Mouse (Mus musculus) C2C12 (cell line): Measurements from ENCODE around the gene Plxna2. TPM values are rescaled to one million over a fixed set of nuclear protein-coding genes. Genes with fewer than 3 reads are reported as not detected.

Experiments
- H3K27me3 ChIP-seq: one replicate; pipeline ENCODE4 v1.6.1; 2011; ENCODE audit not compliant: control insufficient read depth, insufficient read depth, insufficient read length
- H3K36me3 ChIP-seq: one replicate; pipeline ENCODE4 v1.6.1; 2011; ENCODE audit not compliant: control insufficient read depth, insufficient read depth
- H3K4me3 ChIP-seq: one replicate; pipeline ENCODE4 v1.5.1; 2011; ENCODE audit warnings: mild to moderate bottlenecking, control low read depth; ENCODE audit not compliant: poor library complexity, insufficient read depth, severe bottlenecking
- H3K79me2 ChIP-seq: one replicate; pipeline ENCODE4 v1.6.1; 2011; ENCODE audit not compliant: control insufficient read depth, insufficient read depth
- H3K79me3 ChIP-seq: one replicate; pipeline ENCODE4 v1.6.1; 2011; ENCODE audit warnings: low read depth, control low read depth
- H3ac ChIP-seq: one replicate; pipeline ENCODE3; 2011; ENCODE audit warnings: low read depth; ENCODE audit not compliant: control insufficient read depth, insufficient read length
- CEBPB ChIP-seq: IDR thresholded peaks from one replicate; pipeline ENCODE4 v1.6.1; 2011; ENCODE audit warnings: low read depth, mild to moderate bottlenecking, control low read depth, moderate library complexity
- CTCF ChIP-seq: IDR thresholded peaks from one replicate; pipeline ENCODE4 v1.5.1; 2011; ENCODE audit not compliant: control insufficient read depth, insufficient read depth, insufficient read length
- FOSL1 ChIP-seq: IDR thresholded peaks from one replicate; pipeline ENCODE4 v1.8.0; 2011; ENCODE audit warnings: mild to moderate bottlenecking, low read length; ENCODE audit not compliant: poor library complexity, insufficient read depth, severe bottlenecking
- MAX ChIP-seq: IDR thresholded peaks from one replicate; pipeline ENCODE4 v1.6.1; 2011; ENCODE audit warnings: mild to moderate bottlenecking, control low read depth
- MYOD1 ChIP-seq: IDR thresholded peaks from one replicate; pipeline ENCODE4 v1.6.1; 2011; ENCODE audit warnings: low read depth; ENCODE audit not compliant: control insufficient read depth, insufficient read length
- MYOG ChIP-seq: IDR thresholded peaks from one replicate; pipeline ENCODE4 v1.6.1; 2011; ENCODE audit not compliant: control insufficient read depth, insufficient read length; ENCODE audit errors: extremely low read depth
- USF1 ChIP-seq: IDR thresholded peaks from one replicate; pipeline ENCODE4 v1.6.1; 2011; ENCODE audit warnings: low read depth, mild to moderate bottlenecking, control low read depth, moderate library complexity
- polyA plus RNA-seq: library from polyadenylated mRNA; unstranded; fragments of >200 nt; fragmentation: generic; extraction: Trizol; gene quantifications from one replicate; pipeline ENCODE4 v1.2.1, GENCODE M21; 2012; ENCODE audit warnings: missing spikeins

The Plxna2 gene
- polyA plus RNA-seq, 1 experiment, result 4.2 TPM

DNA sequence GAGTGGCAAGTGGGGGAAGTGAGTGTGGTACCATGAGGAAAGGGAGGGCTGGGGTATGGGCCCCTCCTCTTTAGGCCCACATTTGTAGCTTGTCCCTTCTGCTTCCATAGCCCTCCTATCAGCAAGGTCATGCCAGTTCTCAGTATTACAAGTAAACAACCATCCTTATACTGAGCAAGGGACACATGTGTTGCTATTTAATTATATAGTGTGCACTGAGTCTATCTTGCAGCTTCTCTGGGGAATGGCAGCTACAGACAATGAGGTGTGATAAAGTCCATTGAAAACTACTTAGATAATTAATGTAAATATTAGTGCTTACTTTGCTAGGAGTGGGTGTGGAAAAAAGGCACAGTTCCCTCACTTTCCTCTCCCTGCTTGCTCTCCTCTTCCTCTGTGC is 75.0 kb downstream of the Plxna2 start:
- Histone ChIP-seq H3K79me2 (no peaks in the 10 kb centered on the region), H3ac (no peak overlapping the region), H3K4me3 (no peak overlapping the region), H3K79me3 (no peaks in the 10 kb centered on the region), H3K27me3 (no peaks in the 10 kb centered on the region), H3K36me3 (no peaks in the 10 kb centered on the region)
- TF ChIP-seq FOSL1, result no peak
- no peak for TF ChIP-seq USF1
- TF ChIP-seq MYOG, result no peak
- no peak for TF ChIP-seq CTCF
- no peak for TF ChIP-seq MYOD1
- no peak for TF ChIP-seq MAX
- TF ChIP-seq CEBPB, result no peak

GRCm38 (mm10) chr1:194693488-194693887 is 75.5 kb downstream of the Plxna2 start:
- TF ChIP-seq MYOG, result no peak
- TF ChIP-seq FOSL1, result no peak
- TF ChIP-seq MAX, result no peak
- no peak for TF ChIP-seq CTCF
- no peak for TF ChIP-seq CEBPB
- TF ChIP-seq USF1, result no peak
- TF ChIP-seq MYOD1, result no peak
- no peak overlapping the region for H3ac ChIP-seq
- H3K4me3 ChIP-seq, result no peak overlapping the region
- no peaks in the 10 kb centered on the region for H3K79me2 ChIP-seq
- no peaks in the 10 kb centered on the region for H3K79me3 ChIP-seq
- no peaks in the 10 kb centered on the region for H3K36me3 ChIP-seq
- H3K27me3 ChIP-seq, result no peaks in the 10 kb centered on the region

DNA sequence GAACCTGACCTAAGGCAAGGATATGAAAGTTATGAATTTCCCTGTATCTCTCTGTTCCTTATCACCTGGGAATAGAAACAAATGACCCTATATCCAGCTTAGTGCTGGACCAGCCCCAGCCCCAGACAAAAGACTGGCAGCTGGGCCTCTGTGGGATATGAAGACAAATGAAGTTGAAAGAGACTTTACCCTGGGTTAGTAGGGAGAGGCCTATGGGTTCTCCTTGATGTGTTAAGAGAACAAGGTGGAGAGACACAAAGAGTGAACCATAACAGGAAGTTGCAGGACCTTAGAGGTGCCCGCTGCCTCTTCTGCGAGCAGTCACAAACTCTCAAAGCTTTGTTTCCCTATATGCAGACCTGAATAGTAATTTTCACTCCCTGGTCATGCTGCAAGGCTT is 76.8 kb downstream of the Plxna2 start:
- Histone ChIP-seq H3K36me3 (no peaks in the 10 kb centered on the region), H3K79me2 (no peaks in the 10 kb centered on the region), H3K4me3 (no peak overlapping the region), H3K27me3 (no peaks in the 10 kb centered on the region), H3K79me3 (no peaks in the 10 kb centered on the region), H3ac (no peak overlapping the region)
- TF ChIP-seq FOSL1, result no peak
- TF ChIP-seq USF1, result no peak

- H3K79me2 ChIP-seq, result no peaks in the 10 kb centered on the region
- no peaks in the 10 kb centered on the region for H3K36me3 ChIP-seq
- no peaks in the 10 kb centered on the region for H3K79me3 ChIP-seq
- H3K4me3 ChIP-seq, result no peak overlapping the region
- no peaks in the 10 kb centered on the region for H3K27me3 ChIP-seq
- TF ChIP-seq MYOG (no peak), MYOD1 (no peak), CEBPB (no peak), MAX (no peak), CTCF (no peak), FOSL1 (no peak), USF1 (no peak)
- no peak overlapping the region for H3ac ChIP-seq
Observed at GRCm38 (mm10) chr1:194697439-194697838, 79.4 kb downstream of the Plxna2 start.

DNA sequence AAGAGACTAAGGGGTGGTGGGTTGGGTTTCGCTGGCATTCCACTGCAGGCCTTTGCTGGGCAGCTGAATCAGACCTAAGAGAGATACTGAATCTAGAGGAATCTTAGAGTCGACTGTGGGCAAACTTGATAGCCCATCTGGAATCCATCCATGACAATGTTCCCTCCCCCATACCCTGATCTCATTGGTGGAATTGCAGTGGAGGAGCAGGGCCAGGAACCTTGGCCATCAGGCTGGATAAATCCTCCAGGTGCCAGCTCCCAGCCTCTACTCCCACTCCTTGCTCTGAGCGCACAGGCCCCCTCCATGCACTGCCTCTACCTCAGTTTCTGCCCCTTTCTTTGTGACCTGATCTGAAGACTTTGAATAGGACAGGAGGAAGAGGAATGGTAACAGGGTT is 81.3 kb downstream of the Plxna2 start:
- Histone ChIP-seq H3K27me3 (no peaks in the 10 kb centered on the region), H3K4me3 (no peak overlapping the region), H3K36me3 (no peaks in the 10 kb centered on the region), H3K79me3 (no peaks in the 10 kb centered on the region), H3K79me2 (no peaks in the 10 kb centered on the region), H3ac (no peak overlapping the region)
- no peak for TF ChIP-seq CEBPB
- no peak for TF ChIP-seq MYOG
- no peak for TF ChIP-seq MYOD1
- TF ChIP-seq MAX, result no peak
- no peak for TF ChIP-seq USF1
- TF ChIP-seq FOSL1, result no peak
- TF ChIP-seq CTCF, result no peak

GRCm38 (mm10) chr1:194703235-194703634 is 85.2 kb downstream of the Plxna2 start:
- no peaks in the 10 kb centered on the region for H3K27me3 ChIP-seq
- no peak for TF ChIP-seq CEBPB
- no peak for TF ChIP-seq MYOG
- TF ChIP-seq MAX, result no peak
- no peak for TF ChIP-seq MYOD1
- TF ChIP-seq USF1, result no peak
- TF ChIP-seq CTCF, result no peak
- no peak for TF ChIP-seq FOSL1
- no peak overlapping the region for H3ac ChIP-seq
- H3K79me2 ChIP-seq, result no peaks in the 10 kb centered on the region
- H3K79me3 ChIP-seq, result no peaks in the 10 kb centered on the region
- no peaks in the 10 kb centered on the region for H3K36me3 ChIP-seq
- no peak overlapping the region for H3K4me3 ChIP-seq
